Mouse (Mus musculus) megakaryocyte, adult 5-6 weeks (primary cell): ENCODE measurements around the gene Vash1. TPM values are rescaled to one million over a fixed set of nuclear protein-coding genes. Genes with fewer than 3 reads are reported as not detected.
A peak's percentile ranks its signal among the peaks of the same experiment; 100 is the strongest.

Experiments
- ATAC-seq: 2 replicates; pipeline ENCODE4 v1.8.0; 2016; ENCODE audit warnings: mild to moderate bottlenecking, inconsistent platforms; ENCODE audit not compliant: poor library complexity, severe bottlenecking
- total RNA-seq, 2 experiments: library from RNA; stranded (forward) in 1 of 2; stranded (reverse) in 1 of 2; fragments of 153-499, 151-499 nt in 1 of 2; fragments of 221-1000, 200-1000 nt in 1 of 2; gene quantifications; 2 replicates each; pipeline versions ENCODE4 v1.2.3 to v1.2.4; 2015 to 2017

Gene Vash1
- total RNA-seq, 2 experiments from 2014 or later: not detected

GRCm38 (mm10) chr12:86681626-86682025, 3.1 kb downstream of the Vash1 start:
- no peak for ATAC-seq

DNA sequence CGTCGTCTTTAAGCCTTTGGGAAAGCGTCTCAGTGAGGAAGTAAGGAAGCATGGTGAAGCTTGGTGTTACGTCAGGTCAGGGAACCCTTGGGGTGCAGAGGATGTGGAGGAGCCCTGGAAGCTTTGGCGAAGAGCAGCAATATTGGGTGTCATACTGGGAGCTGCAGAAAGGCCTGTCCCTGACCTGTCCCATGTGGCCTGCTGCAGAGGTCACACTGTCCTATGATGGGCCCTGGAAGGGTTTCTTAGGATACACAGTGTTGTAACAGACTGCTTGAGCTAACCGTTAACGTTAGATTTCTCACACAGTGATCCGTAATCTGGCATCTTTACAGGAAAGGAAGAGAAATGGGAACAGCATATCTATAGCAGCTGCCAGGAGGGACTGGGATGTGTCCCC, 3.7 kb downstream of the Vash1 start:
- no peak for ATAC-seq

DNA sequence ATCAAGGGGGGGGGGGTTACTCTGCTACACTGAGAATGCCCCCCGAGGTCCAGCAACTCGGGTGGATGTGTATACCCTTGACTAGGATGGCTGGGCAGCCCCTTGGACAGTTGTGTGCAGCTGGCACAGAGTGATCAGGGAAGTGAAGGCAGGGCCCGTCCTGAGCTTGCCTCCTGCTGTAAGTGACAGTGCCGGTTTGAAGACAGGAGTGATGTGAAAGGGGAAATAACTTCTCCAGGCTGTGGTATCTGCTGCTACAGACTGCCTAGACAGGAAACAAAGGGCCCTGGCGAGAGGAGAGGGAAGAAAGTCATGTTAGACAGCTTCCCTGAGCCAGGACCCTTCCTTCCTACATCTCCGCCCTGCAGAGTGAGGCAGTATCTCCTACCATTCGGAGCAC, 5.2 kb downstream of the Vash1 start:
- ATAC-seq: peak; percentile 74

GRCm38 (mm10) chr12:86685275-86685674, 6.8 kb downstream of the Vash1 start:
- no peak for ATAC-seq

- ATAC-seq: no peak
Observed at GRCm38 (mm10) chr12:86686551-86687330, 8.2 kb downstream of the Vash1 start.

GRCm38 (mm10) chr12:86687445-86687955, 9.0 kb downstream of the Vash1 start:
- no peak for ATAC-seq

DNA sequence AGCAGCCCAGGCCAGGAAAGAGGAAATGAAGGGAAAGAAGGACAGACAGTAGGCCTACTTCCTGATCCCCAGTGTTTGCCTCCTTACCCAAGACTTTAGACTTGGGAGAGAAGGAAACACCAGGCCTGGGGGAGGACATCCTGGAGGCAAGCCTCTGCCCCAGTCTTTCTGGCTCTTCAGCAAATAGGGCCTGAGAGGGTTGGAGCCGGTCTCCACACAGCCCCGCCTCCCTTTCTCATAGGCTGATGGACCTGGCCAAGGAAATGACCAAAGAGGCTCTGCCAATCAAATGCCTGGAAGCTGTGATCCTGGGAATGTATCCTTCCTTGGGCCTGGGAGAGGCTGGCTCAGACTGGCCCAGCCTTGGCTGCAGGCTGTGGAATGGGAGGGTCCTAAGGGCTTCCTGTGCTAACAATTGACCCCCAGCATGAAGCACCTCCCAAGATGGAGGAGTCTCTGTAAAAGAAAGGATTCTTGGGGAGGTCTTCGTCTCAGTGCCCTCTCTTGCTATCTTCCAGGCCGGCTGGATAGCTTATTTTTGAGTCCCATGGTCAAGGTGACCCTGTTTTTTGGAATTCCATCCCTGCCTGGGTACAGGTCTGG, 9.6 kb downstream of the Vash1 start:
- ATAC-seq: no peak

DNA sequence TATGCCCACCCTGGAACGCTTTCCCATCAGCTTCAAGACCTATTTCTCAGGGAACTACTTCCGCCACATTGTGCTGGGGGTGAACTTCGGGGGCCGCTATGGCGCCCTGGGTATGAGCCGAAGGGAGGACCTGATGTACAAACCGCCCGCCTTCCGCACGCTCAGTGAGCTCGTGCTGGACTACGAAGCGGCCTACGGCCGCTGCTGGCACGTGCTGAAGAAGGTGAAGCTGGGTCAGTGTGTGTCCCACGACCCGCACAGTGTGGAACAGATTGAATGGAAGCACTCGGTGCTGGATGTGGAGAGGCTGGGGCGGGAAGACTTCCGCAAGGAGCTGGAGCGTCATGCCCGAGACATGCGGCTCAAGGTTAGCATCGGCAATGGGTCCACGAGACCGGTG, 10.4 kb downstream of the Vash1 start:
- no peak for ATAC-seq

- ATAC-seq: no peak
Observed at GRCm38 (mm10) chr12:86690700-86691485, 12.4 kb downstream of the Vash1 start.

DNA sequence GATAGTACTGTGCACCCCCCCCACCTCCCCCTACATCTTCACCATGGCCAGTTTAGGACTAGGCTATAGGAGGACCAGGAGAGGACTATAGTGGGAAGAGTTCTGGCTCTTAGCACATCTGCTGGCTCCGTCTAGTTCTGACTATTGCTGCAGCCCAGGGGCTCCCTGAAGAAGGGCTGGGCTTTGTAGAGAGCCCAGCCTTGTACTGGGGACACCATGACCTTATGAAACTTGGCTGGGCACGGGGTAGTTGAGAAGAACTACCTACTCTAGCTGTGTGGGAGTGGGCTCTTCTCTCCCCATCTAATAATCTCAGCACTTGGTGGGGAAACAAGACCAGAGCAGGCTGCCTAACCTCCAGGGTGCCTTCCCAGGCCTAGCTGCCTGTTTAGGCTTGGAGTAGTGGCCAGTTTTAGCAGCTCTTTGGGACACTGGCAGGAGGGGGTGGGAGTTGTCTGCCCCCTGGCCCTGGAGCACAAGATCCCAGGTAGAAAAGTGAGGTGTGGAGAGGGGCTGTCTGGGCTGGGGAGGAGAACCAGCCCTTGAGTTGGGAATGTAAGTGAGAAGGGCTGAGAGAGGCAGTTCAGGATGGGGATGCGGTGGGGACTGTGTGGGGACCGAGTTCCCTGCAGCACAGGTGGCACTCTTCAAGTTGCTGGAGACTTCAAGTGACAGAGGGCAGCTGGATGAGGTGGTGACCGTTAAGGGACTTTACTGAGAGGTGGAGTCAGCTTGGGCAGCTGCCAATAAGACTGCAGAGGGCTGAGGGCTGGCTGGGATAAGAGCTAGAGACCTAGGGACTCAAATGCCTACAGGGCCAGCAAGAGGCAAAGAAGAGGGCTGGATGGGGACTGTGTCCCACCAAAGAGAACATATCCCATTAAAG, 14.2 kb downstream of the Vash1 start:
- no peak for ATAC-seq

DNA sequence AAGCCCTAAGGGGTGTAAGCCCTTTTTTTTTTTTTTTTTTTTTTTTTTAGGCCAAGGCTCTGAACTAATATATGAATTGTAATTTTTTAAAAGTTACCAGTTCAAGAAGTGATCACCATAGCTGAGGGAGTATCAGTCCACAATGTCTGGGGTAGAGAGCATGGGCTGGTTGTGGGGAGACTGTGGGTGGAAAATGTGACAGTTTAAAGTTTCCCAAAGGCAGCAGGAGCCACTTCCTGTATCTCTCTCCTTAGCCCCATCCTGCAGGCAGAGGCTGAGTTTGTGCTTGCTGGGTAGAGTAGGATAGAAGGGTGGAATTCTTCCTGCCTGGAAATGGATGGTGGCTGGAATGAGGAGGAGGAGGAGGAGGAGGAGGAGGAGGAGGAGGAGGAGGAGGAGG, 14.9 kb downstream of the Vash1 start:
- no peak for ATAC-seq

DNA sequence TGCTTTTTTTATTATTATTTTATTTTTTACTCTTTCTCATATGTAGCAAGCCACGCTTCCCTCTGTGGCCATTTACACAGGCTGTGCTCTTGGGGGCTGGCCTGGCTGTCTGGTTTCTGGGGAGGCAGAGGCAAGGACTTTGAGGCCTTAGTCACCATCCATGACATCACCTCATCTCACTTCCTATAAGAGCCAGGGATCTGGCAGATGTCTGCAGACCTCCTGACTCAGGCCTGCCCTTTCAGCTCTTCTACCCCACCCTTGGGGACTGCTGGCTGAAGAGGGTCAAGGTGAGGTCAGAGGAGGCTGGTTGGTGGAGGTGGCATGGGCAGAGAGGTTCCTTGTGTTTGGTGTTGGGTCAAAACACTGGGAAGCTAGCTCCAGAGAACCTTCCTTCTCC, 15.9 kb downstream of the Vash1 start:
- peak; percentile 15; the same call in 1 of the 2 replicates for ATAC-seq

- ATAC-seq: no peak
Observed at GRCm38 (mm10) chr12:86697996-86698395, 19.5 kb downstream of the Vash1 start.

GRCm38 (mm10) chr12:86698537-86698936, 20.0 kb downstream of the Vash1 start:
- ATAC-seq: no peak

GRCm38 (mm10) chr12:86699965-86700926, 21.7 kb downstream of the Vash1 start:
- no peak for ATAC-seq

GRCm38 (mm10) chr12:86700927-86701310, 22.4 kb downstream of the Vash1 start:
- ATAC-seq: no peak

GRCm38 (mm10) chr12:86701491-86701890, 23.0 kb downstream of the Vash1 start:
- ATAC-seq: no peak

DNA sequence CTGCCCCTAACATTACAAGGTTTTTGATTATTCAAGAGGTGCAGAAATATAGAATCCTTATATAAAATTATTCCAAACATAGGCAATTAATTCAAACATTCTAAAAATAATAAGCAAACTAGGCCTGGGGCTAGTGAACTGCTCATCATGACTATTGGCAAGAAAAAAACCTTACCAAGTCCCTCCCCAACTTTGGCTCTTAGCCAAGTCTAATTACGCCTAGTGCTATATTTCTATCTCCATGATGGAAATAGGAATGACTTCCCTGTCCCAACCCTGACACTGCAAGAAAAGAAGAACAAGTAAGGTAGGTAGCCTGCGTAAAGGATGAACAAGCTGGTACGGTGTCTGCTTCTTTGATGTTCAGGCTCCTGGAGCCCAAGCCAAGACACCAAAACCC, 24.2 kb downstream of the Vash1 start:
- ATAC-seq: no peak

DNA sequence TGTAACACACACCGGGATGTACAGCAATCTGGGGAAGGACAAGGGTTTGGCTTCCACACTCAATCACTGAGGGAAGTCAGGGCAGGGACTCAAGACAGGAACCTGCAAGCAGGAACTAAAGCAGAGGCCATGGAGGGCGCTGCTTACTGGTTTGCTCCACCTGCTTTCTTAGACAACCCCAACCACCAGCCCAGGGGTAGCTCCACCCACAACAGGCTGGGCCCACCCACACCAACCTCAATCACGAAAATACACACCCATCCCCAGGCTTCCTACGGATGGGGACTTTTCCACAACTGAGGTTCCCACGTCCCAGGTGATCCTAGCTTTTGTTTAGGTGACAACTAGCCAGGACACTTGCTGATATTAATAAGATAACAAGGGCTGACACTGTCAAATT, 27.3 kb downstream of the Vash1 start:
- ATAC-seq: no peak
